Mouse (Mus musculus) adrenal gland, postnatal 36 days (tissue): ENCODE measurements at regions not wholly inside any gene's neighbourhood (a gene's known extent, or its start where the extent isn't known, plus 50 kb on each side); places are given as distances from the start of the nearest gene placed in this dataset.
"Not testable (repeated sequence)": the region's sequence is repeated elsewhere in the genome, so short reads cannot be mapped to it uniquely, and the experiment has no call there.

Experiments used
- DNase-seq, 2 experiments: peaks; one replicate each; pipeline ENCODE4 v3.0.0; 2021; ENCODE audit warnings: mixed read lengths in 1 of 2

GRCm38 (mm10) chr10:46100837-46101236 lies 523.2 kb downstream of the Hace1 start:
- no peak for DNase-seq

- no peak for DNase-seq
These were observed 531.2 kb downstream of the Hace1 start for GRCm38 (mm10) chr10:46108810-46109209.

GRCm38 (mm10) chr10:46114631-46115130 lies 537.1 kb downstream of the Hace1 start:
- no peak for DNase-seq

GRCm38 (mm10) chr10:46122409-46122808 lies 544.8 kb downstream of the Hace1 start:
- not testable (repeated sequence) for DNase-seq

- no peak for DNase-seq
These were observed 546.2 kb downstream of the Hace1 start for GRCm38 (mm10) chr10:46123795-46124194.

GRCm38 (mm10) chr10:46135120-46135748 lies 557.6 kb downstream of the Hace1 start:
- DNase-seq = no peak

GRCm38 (mm10) chr10:46174035-46174434 lies 596.4 kb downstream of the Hace1 start:
- no peak for DNase-seq

GRCm38 (mm10) chr10:46185763-46186458 lies 608.3 kb downstream of the Hace1 start:
- no peak for DNase-seq

- no peak for DNase-seq
These were observed 616.5 kb downstream of the Hace1 start for GRCm38 (mm10) chr10:46194143-46194542.

- no peak for DNase-seq
These were observed 649.3 kb downstream of the Hace1 start for GRCm38 (mm10) chr10:46226837-46227402.

GRCm38 (mm10) chr10:46229608-46230007 lies 652.0 kb downstream of the Hace1 start:
- no peak for DNase-seq

- no peak for DNase-seq
These were observed 658.0 kb downstream of the Hace1 start for GRCm38 (mm10) chr10:46235581-46235980.

- no peak for DNase-seq
These were observed 677.9 kb downstream of the Hace1 start for GRCm38 (mm10) chr10:46255575-46255974.

- DNase-seq = no peak
These were observed 692.1 kb downstream of the Hace1 start for GRCm38 (mm10) chr10:46269710-46270109.

- no peak for DNase-seq
These were observed 696.2 kb downstream of the Hace1 start for GRCm38 (mm10) chr10:46273846-46274245.

- DNase-seq = no peak
These were observed 716.7 kb downstream of the Hace1 start for GRCm38 (mm10) chr10:46294290-46294689.

GRCm38 (mm10) chr10:46298352-46298751 lies 720.7 kb downstream of the Hace1 start:
- peak in 1 of 2 experiments; percentile 1 for DNase-seq

GRCm38 (mm10) chr10:46299521-46299920 lies 721.9 kb downstream of the Hace1 start:
- DNase-seq = no peak

- no peak for DNase-seq
These were observed 742.9 kb downstream of the Hace1 start for GRCm38 (mm10) chr10:46320328-46321038.

- DNase-seq = no peak
These were observed 743.4 kb downstream of the Hace1 start for GRCm38 (mm10) chr10:46321040-46321439.

GRCm38 (mm10) chr10:46329052-46329451 lies 751.4 kb downstream of the Hace1 start:
- DNase-seq = no peak

- no peak for DNase-seq
These were observed 754.1 kb downstream of the Hace1 start for GRCm38 (mm10) chr10:46331599-46332283.
